Mouse (Mus musculus): ENCODE measurements around the gene Vti1a.

Vti1a gene

DNA sequence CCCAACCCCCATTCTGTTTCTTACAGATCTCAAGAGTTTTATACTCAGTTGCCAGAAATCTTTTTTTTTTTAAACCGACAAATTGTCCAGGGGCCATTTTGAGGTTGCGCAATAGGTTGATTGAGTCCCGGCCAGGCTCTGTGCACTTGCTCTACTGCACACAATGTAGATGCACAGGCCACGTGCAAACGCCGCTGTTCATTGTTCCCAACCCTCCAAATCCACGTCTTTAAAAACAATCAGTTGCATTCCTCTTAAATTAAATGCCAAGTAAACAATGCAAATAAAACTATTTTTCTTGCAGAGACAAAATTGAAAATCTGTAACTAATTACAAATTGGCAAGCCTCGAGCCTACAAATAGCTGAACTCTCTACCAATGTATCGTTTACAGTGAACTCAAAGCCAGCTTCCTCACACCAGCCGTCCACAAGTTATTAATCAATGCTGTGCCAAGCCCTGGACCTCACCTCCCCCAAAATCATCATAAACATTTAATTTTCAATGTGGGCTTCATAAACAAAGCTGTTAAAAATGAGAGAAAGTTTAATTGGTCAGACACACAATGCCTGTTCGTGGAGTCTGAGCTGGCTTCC is 244.1 kb downstream of the Vti1a start:
- no peak for DNase-seq (ENCODE audit: low read depth, low spot score)

GRCm38 (mm10) chr19:55561469-55561868 is 245.4 kb downstream of the Vti1a start:
- no peak for DNase-seq (ENCODE audit: low read depth, low spot score)

- no peak for DNase-seq (ENCODE audit: low read depth, low spot score)
These were observed 246.5 kb downstream of the Vti1a start for GRCm38 (mm10) chr19:55562487-55563147.

- no peak for DNase-seq (ENCODE audit: low read depth, low spot score)
These were observed 247.1 kb downstream of the Vti1a start for GRCm38 (mm10) chr19:55563148-55563651.

DNA sequence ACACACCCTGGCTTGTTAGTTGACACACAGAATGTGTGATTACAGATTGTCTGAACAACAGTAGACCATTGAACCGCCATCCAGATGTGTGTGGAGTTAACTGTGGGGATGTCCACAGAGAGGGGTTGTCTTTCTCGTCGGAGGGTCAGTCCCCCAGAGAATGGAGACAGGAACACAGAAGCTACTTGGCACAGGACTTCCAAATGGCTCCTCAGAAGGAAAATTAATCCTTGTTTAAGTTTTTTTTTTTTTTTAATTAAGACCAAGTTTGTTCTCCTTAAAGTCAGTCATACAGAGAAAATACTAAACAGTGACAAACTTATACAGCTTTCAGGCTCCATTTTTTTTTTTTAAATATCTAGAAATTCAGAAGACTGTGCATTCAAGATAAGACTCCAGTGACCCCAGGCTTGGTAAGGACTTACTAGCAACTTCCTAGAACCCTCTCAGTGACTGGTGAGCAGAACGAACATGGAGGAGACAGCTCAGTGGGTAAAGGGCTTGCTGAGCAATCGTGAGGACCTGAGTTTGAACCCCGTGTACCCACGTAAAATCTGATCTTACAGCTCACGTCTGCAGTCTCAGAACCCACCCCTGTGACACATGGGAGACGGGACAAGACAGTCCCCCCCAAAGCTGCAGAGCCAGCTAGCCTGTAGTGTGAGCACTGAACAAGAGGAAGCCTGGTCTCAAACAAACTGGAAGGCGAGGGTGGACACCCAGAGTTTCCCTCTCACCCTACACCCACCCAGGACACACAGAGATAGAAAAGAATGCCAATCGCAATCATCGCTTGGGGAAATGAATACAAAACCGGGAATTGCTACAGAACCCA is 248.2 kb downstream of the Vti1a start:
- no peak for DNase-seq (ENCODE audit: low read depth, low spot score)

- DNase-seq (ENCODE audit: low read depth, low spot score) = no peak
These were observed 249.0 kb downstream of the Vti1a start for GRCm38 (mm10) chr19:55565111-55565510.

DNA sequence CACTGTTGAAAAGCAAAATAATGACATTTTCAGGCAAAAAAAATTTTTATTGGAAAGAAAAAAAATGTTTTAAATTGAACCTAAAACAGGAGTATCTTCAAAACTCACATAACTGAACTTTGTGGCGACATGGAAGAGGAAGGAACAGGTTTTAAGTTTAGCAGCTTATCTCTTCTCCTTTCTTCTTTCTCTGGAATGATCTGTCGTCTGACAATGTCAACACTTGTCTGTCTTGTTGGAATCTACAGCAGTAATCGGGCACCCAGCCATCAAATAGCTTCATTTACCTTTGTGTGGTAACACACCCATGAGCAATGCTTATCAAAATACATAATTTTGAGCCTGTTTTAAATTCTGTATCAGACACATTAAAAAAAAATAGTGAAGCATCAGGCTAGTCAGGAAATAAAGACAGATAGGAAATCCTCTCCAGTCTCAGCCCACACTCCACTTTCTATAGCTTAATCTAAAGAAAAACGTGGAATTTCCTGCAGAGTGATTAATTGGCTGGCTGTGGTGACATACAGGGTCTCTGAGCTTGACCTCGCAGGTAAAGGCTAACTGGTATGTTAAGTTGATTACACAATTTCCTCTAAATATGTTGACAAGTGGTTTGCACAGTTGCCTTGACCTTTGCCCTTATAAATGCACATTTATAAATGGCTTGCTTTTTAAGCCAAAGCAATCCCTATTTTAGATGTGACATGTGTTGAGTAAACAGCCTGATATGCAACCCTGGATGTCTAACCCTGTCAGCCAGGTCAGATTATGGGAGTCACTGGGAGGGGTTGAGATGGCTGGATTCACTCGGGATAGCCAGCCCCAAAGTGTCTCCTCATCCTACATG is 249.7 kb downstream of the Vti1a start:
- no peak for DNase-seq (ENCODE audit: low read depth, low spot score)

DNA sequence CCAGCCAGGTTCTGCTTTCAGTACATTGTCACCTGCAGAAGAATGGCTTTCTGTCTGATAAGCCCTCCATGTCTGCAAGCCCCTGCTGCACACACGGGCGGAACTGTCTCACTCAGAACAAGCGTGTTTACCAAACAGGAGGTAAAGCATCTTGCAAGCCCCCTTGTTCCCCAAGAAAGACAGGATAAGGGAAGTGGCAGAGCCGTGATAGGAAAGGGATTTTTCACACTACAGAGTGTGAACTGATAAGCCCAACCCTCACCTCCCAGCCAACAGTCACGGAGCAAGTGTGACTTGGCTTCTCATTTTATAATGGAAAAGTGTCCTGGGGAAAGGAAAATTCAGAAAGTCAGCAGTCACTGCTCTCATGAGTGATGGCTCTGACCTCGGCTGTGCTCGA is 253.0 kb downstream of the Vti1a start:
- DNase-seq (ENCODE audit: low read depth, low spot score) = no peak

GRCm38 (mm10) chr19:55569894-55570293 is 253.8 kb downstream of the Vti1a start:
- DNase-seq (ENCODE audit: low read depth, low spot score) = no peak

GRCm38 (mm10) chr19:55570520-55571296 is 254.6 kb downstream of the Vti1a start:
- DNase-seq (ENCODE audit: low read depth, low spot score) = no peak

DNA sequence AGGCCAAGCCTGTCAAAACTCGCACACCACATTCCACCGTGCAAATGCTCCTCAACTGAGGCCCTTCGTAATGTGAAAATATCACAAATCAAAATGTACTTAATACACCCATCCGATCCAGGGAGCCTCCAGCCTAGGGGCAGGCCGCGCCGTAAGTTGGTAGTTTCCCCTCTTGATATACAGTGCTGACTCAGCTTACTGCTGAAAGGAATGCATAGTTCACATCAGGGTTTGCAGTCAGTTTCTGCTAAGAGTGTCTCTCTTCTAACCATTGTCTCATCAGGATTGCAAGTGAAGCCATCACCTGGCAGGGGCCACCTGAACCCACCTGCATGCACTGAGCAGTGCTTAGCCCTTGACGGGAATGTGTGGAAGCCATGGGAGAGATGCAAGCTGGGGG is 255.4 kb downstream of the Vti1a start:
- no peak for DNase-seq (ENCODE audit: low read depth, low spot score)

- DNase-seq (ENCODE audit: low read depth, low spot score) = no peak
These were observed 261.4 kb downstream of the Vti1a start for GRCm38 (mm10) chr19:55577306-55578042.

DNA sequence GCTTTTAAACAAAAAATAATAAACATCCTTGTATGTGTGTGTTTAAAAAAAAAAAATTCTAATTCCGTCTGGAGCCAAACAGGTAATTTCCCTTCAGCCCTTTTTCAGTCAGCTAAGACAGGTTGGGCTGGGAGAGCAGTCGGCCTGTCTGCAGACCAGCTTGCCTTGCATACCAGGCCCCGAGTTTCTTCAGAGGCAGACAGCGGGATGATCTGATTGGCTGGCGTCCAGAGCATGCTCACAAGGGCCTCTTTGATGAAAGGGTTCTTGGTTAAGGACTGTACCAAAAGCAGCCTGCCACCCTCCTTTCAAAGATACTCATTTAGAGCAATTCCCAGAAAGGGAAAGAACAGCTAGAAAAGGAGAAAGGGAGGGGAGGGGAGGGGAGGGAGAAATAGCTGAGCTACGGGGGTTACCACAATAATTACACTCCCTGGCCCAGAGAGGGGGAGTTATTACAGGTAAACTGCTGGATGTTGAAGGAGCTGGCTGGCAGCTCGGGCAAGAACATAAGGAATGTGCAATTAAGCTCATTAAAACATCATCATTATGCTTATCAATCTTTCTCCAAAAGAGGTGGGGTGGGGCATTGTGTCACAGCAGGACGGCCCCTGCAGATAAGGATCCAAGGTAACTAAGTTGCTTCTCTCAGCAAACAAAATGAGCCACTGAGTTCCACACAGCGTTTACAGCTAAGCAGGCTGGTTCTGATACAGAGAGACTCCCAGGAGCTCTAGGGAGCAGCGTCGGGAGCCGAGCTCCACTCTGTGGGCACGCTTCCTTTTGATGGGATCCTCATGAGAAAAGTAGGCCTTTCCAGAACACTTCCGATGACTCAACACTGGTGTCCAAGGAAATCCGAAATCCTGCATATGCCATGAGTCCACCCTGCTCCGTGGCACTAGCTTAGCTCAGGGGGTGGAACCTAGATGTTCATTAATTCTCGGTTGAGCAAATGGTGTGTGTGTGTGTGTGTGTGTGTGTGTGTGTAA is 262.3 kb downstream of the Vti1a start:
- peak; percentile 78 for DNase-seq (ENCODE audit: low read depth, low spot score)

DNA sequence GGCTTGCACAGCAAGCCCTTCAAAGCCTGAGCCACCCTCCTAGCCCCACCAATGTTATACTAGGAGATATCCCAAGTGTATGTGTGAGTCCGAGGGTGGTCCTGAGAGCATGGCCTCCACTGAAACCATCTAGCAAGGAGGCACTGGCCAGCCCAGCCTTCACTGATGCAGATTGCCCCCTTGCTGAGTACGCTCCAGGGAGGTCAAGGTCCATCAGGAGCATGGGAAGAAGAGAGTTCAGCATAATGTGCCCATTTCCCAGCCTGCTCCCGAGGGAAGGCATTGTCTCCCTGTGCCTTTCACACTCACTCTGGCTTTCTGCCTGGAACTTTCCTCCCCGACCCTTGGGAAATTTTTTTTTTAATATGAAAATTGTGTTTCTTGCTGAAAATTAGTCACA is 263.2 kb downstream of the Vti1a start:
- DNase-seq (ENCODE audit: low read depth, low spot score) = no peak

- DNase-seq (ENCODE audit: low read depth, low spot score) = no peak
These were observed 264.1 kb downstream of the Vti1a start for GRCm38 (mm10) chr19:55580152-55580551.

GRCm38 (mm10) chr19:55580667-55581066 is 264.6 kb downstream of the Vti1a start:
- no peak for DNase-seq (ENCODE audit: low read depth, low spot score)

DNA sequence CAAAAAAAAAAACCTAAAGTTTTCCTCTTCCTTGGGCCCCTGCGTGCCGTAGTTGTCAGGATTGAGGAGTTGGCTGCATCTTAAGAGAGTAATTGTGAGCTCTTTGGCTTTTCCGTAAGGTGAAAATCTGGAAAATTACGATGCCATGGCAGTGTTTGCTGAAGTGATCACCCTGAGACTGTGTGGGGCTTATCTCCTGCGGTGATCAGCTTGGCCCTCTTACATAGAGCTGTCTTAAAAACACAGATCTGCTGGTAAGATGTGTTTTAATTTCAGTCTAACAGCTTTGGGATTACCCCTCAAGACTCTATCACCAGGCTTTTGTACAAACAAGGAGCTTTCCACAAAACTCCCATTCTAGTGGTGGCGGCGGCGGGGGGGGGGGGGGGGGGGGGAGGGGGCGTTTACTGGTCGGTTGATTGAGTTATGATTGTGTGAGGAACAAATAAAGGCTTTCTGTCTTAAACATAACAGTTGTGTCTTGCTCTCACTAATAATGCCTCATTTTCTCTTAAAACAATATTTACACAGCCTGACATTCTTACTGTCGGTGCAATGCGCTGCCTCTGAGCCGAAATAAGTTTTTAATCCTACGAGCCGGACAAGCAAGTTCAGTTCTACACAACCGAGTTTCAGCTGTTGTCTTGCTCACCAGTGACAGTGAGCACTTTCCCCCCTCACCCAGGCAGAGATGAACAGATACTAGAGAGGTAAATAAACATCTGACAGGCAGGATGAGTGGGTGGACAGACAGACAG is 267.0 kb downstream of the Vti1a start:
- no peak for DNase-seq (ENCODE audit: low read depth, low spot score)
